Mouse (Mus musculus) hindbrain, embryonic 10.5 days (tissue): ENCODE results near the gene Tbc1d32. TPM values are rescaled to one million over a fixed set of nuclear protein-coding genes. Genes with fewer than 3 reads are reported as not detected.
A peak's percentile ranks its signal among the peaks of the same experiment; 100 is the strongest.

ENCODE experiments used
- DNase-seq: peaks from one replicate; pipeline ENCODE4 v3.0.0-alpha.2; 2017; ENCODE audit warnings: low spot score
- H3K27ac ChIP-seq: fragments of 300-500 bp; sonication (generic); 2 replicates; pipeline ENCODE4 v1.5.1; 2016; ENCODE audit warnings: mild to moderate bottlenecking, moderate library complexity
- H3K27me3 ChIP-seq: fragments of 300-500 bp; sonication (generic); 2 replicates; pipeline ENCODE4 v1.6.1; 2016; ENCODE audit warnings: mild to moderate bottlenecking; ENCODE audit not compliant: poor library complexity, insufficient read depth, severe bottlenecking
- H3K36me3 ChIP-seq: fragments of 300-500 bp; sonication (generic); 2 replicates; pipeline ENCODE4 v1.6.1; 2016; ENCODE audit warnings: mild to moderate bottlenecking, moderate library complexity
- H3K4me1 ChIP-seq: fragments of 300-500 bp; sonication (generic); replicated peaks from 2 replicates; pipeline ENCODE4 v1.6.1; 2016; ENCODE audit warnings: mild to moderate bottlenecking
- H3K4me3 ChIP-seq: fragments of 300-500 bp; sonication (generic); 2 replicates; pipeline ENCODE4 v1.5.1; 2016; ENCODE audit warnings: mild to moderate bottlenecking, moderate library complexity
- H3K9me3 ChIP-seq: fragments of 300-500 bp; sonication (generic); 2 replicates; pipeline ENCODE4 v1.6.1; 2016; ENCODE audit warnings: mild to moderate bottlenecking, moderate library complexity
- WGBS: fragments of 180-500 bp; shearing (Covaris S2); methylation state at CpG from one replicate; pipeline ENCODE4 v1.1.7; 2016; 5-methylcytosine and 5-hydroxymethylcytosine counted together
- polyA plus RNA-seq: library from polyadenylated mRNA; unstranded; fragments of >200 nt; fragmentation: Nextera tagmentation; extraction: Ambion mirVana; gene quantifications from 2 replicates; pipeline ENCODE4 v1.2.1, GENCODE M21; 2016

Tbc1d32 gene
- polyA plus RNA-seq, 1 experiment from 2014 or later = 2.5 TPM

DNA sequence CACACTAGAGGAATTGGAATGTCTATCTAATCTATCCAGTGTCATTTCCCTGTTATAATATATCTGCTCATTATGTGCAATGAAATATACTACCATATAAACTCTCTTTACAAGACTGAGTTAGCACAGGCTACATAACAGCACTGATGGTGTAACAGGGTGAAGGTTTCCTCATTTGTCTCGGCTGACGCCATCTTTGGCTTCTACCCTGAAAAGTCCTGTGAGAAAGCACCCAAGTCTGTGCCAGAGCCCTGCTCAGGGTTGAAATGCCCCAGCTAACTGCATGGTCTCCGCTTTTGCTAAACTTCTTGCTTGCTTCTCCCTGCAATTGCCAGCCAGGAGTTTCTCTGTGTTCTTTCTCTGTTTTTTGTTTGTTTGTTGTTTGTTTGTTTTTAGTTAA, 129.4 kb downstream of the Tbc1d32 start:
- H3K4me1 ChIP-seq = no peaks in the 10 kb centered on the region
- no peaks in the 10 kb centered on the region for H3K9me3 ChIP-seq
- H3K36me3 ChIP-seq = no peaks in the 10 kb centered on the region
- no peak overlapping the region for H3K27ac ChIP-seq
- no peak for DNase-seq
- H3K27me3 ChIP-seq = no peaks in the 10 kb centered on the region
- no peak overlapping the region for H3K4me3 ChIP-seq
- WGBS = 91% methylated on average over 3 of the region's 3 CpGs

DNA sequence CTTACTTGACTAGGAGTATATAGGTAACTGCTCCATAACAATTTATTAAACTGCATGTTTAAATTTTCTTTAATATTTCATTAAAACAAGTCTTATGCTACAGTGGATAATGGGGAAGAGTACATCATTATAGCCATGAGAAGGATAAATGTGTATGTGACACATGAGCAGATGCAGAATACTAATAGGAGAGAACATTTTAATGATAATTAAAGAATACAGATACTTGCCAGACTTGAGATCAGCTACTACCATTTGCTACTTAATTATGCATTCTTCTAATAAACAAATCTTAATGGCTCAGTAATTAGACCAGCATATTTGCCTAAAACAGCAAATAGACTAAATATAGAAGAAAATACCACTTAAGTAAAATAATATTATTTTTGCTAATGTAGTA, 131.7 kb downstream of the Tbc1d32 start:
- Histone ChIP-seq H3K27ac (no peak overlapping the region), H3K4me1 (no peaks in the 10 kb centered on the region), H3K36me3 (no peaks in the 10 kb centered on the region), H3K27me3 (no peaks in the 10 kb centered on the region), H3K4me3 (no peak overlapping the region), H3K9me3 (no peaks in the 10 kb centered on the region)
- DNase-seq = no peak

GRCm38 (mm10) chr10:56094586-56094985, 133.9 kb downstream of the Tbc1d32 start:
- Histone ChIP-seq H3K27ac (no peak overlapping the region), H3K27me3 (no peaks in the 10 kb centered on the region)

GRCm38 (mm10) chr10:56089714-56090113, 138.8 kb downstream of the Tbc1d32 start:
- no peaks in the 10 kb centered on the region for H3K36me3 ChIP-seq
- no peaks in the 10 kb centered on the region for H3K27me3 ChIP-seq
- no peak for DNase-seq
- H3K4me3 ChIP-seq = no peak overlapping the region
- 81% methylated on average over 4 of the region's 4 CpGs for WGBS
- H3K4me1 ChIP-seq = no peaks in the 10 kb centered on the region
- no peak overlapping the region for H3K27ac ChIP-seq
- H3K9me3 ChIP-seq = no peaks in the 10 kb centered on the region

More at GRCm38 (mm10) chr10:56094586-56094985, 133.9 kb downstream of the Tbc1d32 start:
- no peaks in the 10 kb centered on the region for H3K4me1 ChIP-seq
- H3K36me3 ChIP-seq = no peaks in the 10 kb centered on the region
- WGBS = 86% methylated on average over 5 of the region's 5 CpGs
- H3K4me3 ChIP-seq = no peak overlapping the region
- H3K9me3 ChIP-seq = no peaks in the 10 kb centered on the region
- no peak for DNase-seq

DNA sequence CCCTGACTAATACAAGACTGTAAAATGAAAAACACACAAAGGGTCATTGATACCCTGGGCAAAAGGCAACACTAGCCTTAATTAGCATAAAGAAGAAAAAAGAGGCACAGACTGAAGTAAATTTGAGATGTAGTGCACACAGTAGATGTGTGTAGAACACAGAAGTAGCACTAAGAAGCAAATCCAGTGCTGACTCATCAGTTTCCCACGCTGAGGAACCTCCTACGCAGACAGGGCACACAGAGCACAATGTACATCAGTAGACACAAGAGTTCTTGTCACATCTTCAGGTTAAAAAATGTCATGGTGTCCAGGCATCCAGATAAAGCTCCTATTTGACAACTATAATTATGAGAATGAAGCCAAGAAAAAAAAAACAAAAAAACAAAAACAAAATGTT, 165.7 kb downstream of the Tbc1d32 start:
- WGBS = 91% methylated on average over 2 of the region's 2 CpGs
- no peaks in the 10 kb centered on the region for H3K27me3 ChIP-seq
- H3K36me3 ChIP-seq = no peaks in the 10 kb centered on the region

DNA sequence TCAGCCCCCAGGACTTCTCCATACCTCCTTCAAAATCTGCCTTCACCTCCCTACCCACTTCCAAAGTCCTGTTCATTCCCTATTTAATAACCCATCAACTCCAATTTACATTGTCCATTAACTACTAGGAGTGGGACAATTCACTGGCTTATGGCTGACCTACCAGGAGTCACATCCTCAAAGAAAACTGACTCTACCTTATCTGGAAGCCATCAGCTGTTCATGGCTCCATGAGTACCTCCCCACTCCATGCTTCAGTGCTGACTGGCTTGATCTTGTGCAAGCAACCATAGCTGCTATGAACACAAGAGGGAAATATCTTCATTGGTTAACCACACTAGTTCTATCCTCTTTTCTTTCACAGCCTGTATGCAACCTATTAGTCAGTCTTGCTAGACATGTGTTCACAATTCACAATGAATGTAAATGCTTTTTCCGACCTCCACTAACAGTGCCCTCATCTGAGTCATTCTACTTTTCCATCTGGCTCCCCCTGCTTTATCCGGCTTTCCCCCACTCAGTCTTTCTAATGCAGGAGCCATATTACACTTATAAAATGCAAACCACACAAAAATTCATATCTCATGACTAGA, 167.2 kb downstream of the Tbc1d32 start:
- no peak overlapping the region for H3K27ac ChIP-seq

More for the DNA sequence above, 165.7 kb downstream of the Tbc1d32 start:
- H3K27ac ChIP-seq = no peak overlapping the region
- H3K4me1 ChIP-seq = no peaks in the 10 kb centered on the region
- no peaks in the 10 kb centered on the region for H3K9me3 ChIP-seq
- H3K4me3 ChIP-seq = no peak overlapping the region
- no peak for DNase-seq

DNA sequence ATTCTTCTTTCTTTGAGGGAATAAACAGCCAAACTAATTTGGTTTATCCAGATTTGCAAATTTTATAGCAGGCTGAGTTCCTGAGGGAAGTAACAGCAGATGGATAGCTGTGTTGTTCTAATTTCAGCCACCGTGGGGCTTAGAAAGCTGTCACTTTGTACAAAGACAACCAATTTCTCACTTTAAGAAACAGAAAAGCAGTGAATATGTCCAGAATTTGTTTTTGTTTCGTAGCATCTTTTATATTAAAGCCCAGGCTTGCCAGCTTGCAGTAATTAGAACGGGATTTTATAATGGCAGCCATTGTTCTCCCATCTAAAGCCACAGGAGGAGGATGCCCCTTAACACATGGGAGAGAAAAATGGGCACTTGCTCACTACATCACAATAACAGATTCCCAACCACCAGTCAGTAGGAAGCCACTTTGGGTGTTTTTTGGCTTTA, 169.5 kb downstream of the Tbc1d32 start:
- no peaks in the 10 kb centered on the region for H3K27me3 ChIP-seq
- WGBS = 66% methylated on average over 3 of the region's 3 CpGs
- H3K27ac ChIP-seq = no peak overlapping the region
- H3K4me1 ChIP-seq = no peaks in the 10 kb centered on the region
- H3K9me3 ChIP-seq = no peaks in the 10 kb centered on the region
- H3K4me3 ChIP-seq = no peak overlapping the region
- H3K36me3 ChIP-seq = no peaks in the 10 kb centered on the region
- DNase-seq = no peak

More for the DNA sequence above, 167.2 kb downstream of the Tbc1d32 start:
- Histone ChIP-seq H3K4me1 (no peaks in the 10 kb centered on the region), H3K4me3 (no peak overlapping the region), H3K9me3 (no peaks in the 10 kb centered on the region), H3K36me3 (no peaks in the 10 kb centered on the region), H3K27me3 (no peaks in the 10 kb centered on the region)
- 87% methylated on average over 2 of the region's 2 CpGs for whole genome bisulfite sequencing
- no peak for DNase-seq

DNA sequence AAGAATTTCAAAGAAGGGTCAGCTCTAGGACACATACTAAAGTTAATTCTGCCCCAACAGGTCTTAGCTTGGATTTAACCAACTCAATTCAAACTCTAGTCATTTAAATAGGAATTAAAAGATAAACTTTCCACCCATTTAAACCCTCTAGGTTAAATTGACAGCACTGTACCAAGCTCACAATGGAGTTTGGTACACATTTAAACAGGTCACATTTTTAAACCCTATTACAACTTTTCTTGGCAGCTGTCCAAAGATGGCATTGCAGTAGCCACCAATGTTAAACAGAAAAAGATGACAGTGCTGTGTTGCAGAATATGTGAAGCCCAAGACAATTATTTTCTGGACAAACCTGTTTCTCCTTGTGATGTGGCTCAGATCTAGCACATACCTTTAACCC, 203.1 kb downstream of the Tbc1d32 start:
- no peaks in the 10 kb centered on the region for H3K27me3 ChIP-seq
- DNase-seq = no peak

GRCm38 (mm10) chr10:56024579-56024978, 203.9 kb downstream of the Tbc1d32 start:
- no peaks in the 10 kb centered on the region for H3K27me3 ChIP-seq
- H3K36me3 ChIP-seq = no peaks in the 10 kb centered on the region
- no peak for DNase-seq
- H3K27ac ChIP-seq = no peak overlapping the region
- no peak overlapping the region for H3K4me3 ChIP-seq
- no peaks in the 10 kb centered on the region for H3K4me1 ChIP-seq
- 92% methylated on average over 2 of the region's 2 CpGs for WGBS
- no peaks in the 10 kb centered on the region for H3K9me3 ChIP-seq

More for the DNA sequence above, 203.1 kb downstream of the Tbc1d32 start:
- Histone ChIP-seq H3K36me3 (no peaks in the 10 kb centered on the region), H3K4me3 (no peak overlapping the region), H3K27ac (no peak overlapping the region), H3K4me1 (no peaks in the 10 kb centered on the region), H3K9me3 (no peaks in the 10 kb centered on the region)

DNA sequence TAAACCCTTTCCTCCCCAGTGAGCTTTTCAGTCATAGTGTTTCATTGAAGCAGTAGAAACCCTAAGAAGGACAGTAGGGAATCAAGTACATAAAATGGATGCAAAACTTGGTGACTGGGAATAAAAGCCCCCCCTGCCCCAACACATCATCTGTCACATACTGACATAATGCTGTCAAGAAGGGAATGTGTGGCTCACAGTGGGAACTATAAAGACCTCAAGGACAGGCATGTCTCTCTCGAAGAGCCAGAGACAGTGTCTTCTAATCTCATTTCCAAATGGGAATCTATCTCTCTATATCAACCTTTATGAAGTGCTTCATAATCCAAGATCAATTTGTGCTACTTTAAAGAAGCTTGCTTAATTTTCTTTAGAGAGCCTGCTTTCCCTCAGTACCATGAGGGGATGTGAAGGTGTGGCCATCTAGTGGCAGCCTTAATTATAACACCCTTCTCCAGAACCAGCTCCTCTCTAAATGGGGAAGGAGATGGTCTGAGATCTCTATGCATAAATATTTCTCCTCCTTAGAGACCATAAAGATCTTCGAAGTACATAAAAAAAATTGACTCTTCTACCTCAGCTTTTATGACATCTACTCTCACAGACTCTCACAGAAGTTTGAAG, 248.5 kb downstream of the Tbc1d32 start:
- Histone ChIP-seq H3K27me3 (no peaks in the 10 kb centered on the region), H3K36me3 (no peaks in the 10 kb centered on the region), H3K4me3 (no peak overlapping the region), H3K27ac (no peak overlapping the region), H3K4me1 (no peaks in the 10 kb centered on the region), H3K9me3 (no peaks in the 10 kb centered on the region)
- DNase-seq = peak; percentile 14
- 35% methylated on average over 2 of the region's 2 CpGs for WGBS

GRCm38 (mm10) chr10:55978001-55978400, 250.5 kb downstream of the Tbc1d32 start:
- Histone ChIP-seq H3K4me3 (no peak overlapping the region), H3K27me3 (no peaks in the 10 kb centered on the region), H3K27ac (no peak overlapping the region), H3K4me1 (no peaks in the 10 kb centered on the region), H3K36me3 (no peaks in the 10 kb centered on the region), H3K9me3 (no peaks in the 10 kb centered on the region)
- no peak for DNase-seq
- WGBS = 66% methylated on average over 7 of the region's 7 CpGs
